Mouse (Mus musculus) liver, embryonic 14.5 days (tissue): ENCODE measurements around the gene Celf2.

ENCODE experiments used
- CTCF ChIP-seq: IDR thresholded peaks from 2 replicates; pipeline ENCODE4 v1.5.1; 2016; ENCODE audit warnings: antibody characterized with exemption, low read depth, control low read depth
- EP300 ChIP-seq: IDR thresholded peaks from 2 replicates; pipeline ENCODE4 v1.6.1; 2016; ENCODE audit warnings: antibody characterized with exemption, low read depth

GRCm38 (mm10) chr2:6572976-6573375 lies 936.4 kb downstream of the Celf2 start:
- TF ChIP-seq CTCF (no peak), EP300 (no peak)
